Mouse (Mus musculus): ENCODE data around the gene Ccl4. TPM values are rescaled to one million over a fixed set of nuclear protein-coding genes. Genes with fewer than 3 reads are reported as not detected.

The Ccl4 gene
- total RNA-seq, 2 experiments from 2014 or later, result 0.50 TPM; not detected in 1

DNA sequence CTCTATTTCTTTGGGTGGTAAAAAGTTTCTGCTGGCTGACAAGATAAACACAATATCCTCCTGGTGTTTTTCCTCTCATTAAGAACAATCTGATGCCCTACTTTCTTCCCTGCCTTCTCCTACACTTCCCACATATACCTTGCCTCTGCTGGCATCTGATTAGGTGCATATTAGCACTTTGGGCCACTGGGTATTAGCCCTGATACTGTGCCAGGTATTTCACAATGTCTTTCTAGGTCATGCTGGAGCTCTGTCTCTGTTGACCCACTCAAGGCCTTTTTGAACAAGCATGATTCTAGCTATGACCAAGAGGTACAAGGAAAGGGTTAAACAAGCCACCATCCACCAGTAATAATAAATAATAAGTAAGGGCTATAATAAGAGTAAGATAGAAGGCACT lies 9.4 kb downstream of the Ccl4 start:
- peak in 1 of 2 experiments; percentile 8 for DNase-seq

GRCm38 (mm10) chr11:83675665-83676064 lies 13.3 kb downstream of the Ccl4 start:
- DNase-seq, result no peak

DNA sequence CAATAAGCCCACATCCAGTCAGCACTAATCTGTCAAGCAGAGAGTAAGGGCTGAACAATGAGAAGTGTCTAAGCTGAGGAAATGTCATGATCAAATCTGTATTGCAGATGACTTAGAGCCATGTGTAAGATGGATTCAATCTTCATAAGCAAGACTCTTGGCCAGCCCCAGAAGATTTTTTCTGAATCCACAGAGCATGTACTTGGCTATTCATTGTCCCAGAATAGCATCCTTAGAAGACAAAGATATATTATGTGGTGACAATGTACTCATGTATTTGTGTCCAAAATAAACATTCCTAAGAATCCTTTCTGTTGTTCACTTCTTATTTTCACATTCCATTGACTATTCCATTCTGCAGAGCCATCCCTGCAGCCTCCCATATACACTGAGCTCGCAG lies 27.5 kb downstream of the Ccl4 start:
- no peak for DNase-seq

DNA sequence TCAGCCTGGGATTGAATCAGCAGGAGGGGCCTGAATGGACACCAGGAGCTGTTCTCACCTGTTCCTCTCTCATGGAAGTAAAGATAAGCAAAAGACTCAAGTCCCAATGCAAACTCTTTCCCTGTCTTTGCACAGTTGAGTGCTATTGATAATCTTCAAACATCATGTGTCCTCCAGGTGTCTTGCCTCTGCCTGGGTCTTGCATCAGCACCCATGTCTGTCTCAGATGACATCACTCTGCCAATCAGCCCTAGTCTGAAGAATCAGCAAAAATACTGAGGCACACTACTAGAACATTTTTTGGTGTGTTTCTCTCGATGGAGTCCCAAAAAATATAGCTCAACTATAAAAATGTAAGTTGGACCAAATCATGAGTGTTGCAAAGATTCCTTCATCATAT lies 29.6 kb downstream of the Ccl4 start:
- DNase-seq, result no peak

DNA sequence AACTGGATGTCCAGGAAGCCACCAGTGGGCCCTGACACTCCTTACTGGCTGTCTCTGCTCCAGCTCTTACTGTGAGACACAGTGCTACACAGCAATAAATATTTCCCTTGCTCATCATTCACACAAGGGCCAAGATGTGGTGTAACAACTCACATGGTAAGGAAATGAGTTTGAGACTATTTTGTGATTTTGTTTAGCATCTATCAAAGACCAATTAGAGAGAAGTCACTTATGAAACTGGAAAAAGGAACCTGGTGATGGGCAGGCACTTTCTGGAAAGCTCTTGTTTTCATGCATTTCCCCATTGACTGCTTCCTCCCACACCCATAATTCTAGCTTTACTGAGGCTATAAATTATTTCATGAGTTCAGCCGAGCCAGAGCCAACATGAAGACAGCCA lies 41.3 kb downstream of the Ccl4 start, which contains the start of gene Wfdc17:
Wfdc17 (plus strand) TSS at position 287 of the 400 bp plus-strand sequence.
- DNase-seq, result no peak

- DNase-seq, result no peak
These were observed 46.3 kb downstream of the Ccl4 start, which contains the start of gene Wfdc18 for GRCm38 (mm10) chr11:83708715-83709114. Gene Wfdc18 (plus strand): TSS chr11:83709015.

DNA sequence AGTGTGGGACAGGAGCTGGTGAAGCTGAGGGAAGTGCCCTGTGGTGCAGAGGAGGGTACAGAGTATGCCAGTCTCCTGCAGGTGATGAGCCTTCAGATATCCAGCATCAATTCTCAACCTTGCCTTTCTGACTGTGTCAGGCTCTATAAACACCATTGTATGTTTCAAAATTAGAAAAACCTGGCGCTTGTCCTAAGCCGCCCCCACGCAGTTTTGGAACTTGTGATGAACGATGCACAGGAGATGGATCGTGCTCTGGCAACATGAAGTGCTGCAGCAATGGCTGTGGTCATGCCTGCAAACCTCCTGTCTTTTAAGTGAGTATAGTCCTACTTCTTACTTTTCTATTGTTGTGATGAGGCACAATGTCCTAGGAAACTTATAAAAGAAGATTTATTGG lies 47.3 kb downstream of the Ccl4 start:
- no peak for DNase-seq

- DNase-seq, result no peak
These were observed 50.3 kb downstream of the Ccl4 start for GRCm38 (mm10) chr11:83712671-83713070.

- DNase-seq, result no peak
These were observed 51.5 kb downstream of the Ccl4 start for GRCm38 (mm10) chr11:83713925-83714324.

Other genes with a start within 250 kb of the Ccl4 start
- gene Gas2l2, start 233.1 kb upstream of the Ccl4 start, total RNA-seq (2021), result not detected
- gene 1700020L24Rik, start 224.9 kb upstream of the Ccl4 start, total RNA-seq (2021), result under 1 TPM; 0.30 to 0.43 TPM
- gene Mmp28, start 199.5 kb upstream of the Ccl4 start, total RNA-seq (2021), result 10 to 100 TPM; 11.0 to 12.7 TPM
- gene Taf15, start 189.5 kb upstream of the Ccl4 start, total RNA-seq (2021), result 10 to 100 TPM; 62.2 to 78.5 TPM
- not detected for gene Heatr9, start 140.4 kb upstream of the Ccl4 start, total RNA-seq (2021)
- 1 to 10 TPM in 1 of 2 experiments, under 1 TPM in 1; 0.79 to 2.2 TPM for gene Ccl5, start 132.1 kb upstream of the Ccl4 start, total RNA-seq (2021)
- gene Ccl9, start 83.9 kb upstream of the Ccl4 start, total RNA-seq (2021), result 10 to 100 TPM in 1 of 2 experiments, 1 to 10 TPM in 1; 4.7 to 13.1 TPM
- 10 to 100 TPM; 11.4 to 30.4 TPM for gene Ccl6, start 69.5 kb upstream of the Ccl4 start, total RNA-seq (2021)
- not detected for gene Rpl9-ps1, start 17.0 kb upstream of the Ccl4 start, total RNA-seq (2021)
- not detected for gene Ccl3, start 13.2 kb upstream of the Ccl4 start, total RNA-seq (2021)
- 1 to 10 TPM in 1 of 2 experiments, under 1 TPM in 1; 0.59 to 2.2 TPM for gene Wfdc17, start 41.4 kb downstream of the Ccl4 start, total RNA-seq (2021)
- not detected for gene Wfdc18, start 46.4 kb downstream of the Ccl4 start, total RNA-seq (2021)
- gene Wfdc21, start 84.4 kb downstream of the Ccl4 start, total RNA-seq (2021), result 1 to 10 TPM in 1 of 2 experiments, not detected in 1; 1.1 TPM
- 10 to 100 TPM; 11.3 to 14.6 TPM for gene Heatr6, start 91.1 kb downstream of the Ccl4 start, total RNA-seq (2021)
- gene Hnf1b, start 187.5 kb downstream of the Ccl4 start, total RNA-seq (2021), result not detected

Data from adrenal gland, postnatal 36 days (tissue).